ENCODE assay signal across 7 mouse cellular contexts in genomic region chr13:102865971-102866724, GRCm38 (mm10).
DNase-seq lines count a peak whose midpoint lies in the region; ATAC-seq lines count a peak whose summit lies in the region.

No protein-coding gene starts in this region.

- 56% methylated on average over 11 of the region's 11 CpGs for WGBS in midbrain, embryonic 13.5 days
- 58% methylated on average over 11 of the region's 11 CpGs for WGBS in midbrain, embryonic 11.5 days
- WGBS in forebrain, embryonic 13.5 days = 25% methylated on average over 11 of the region's 11 CpGs
- WGBS in liver, embryonic 13.5 days (ENCODE audit: insufficient replicate concordance) = 38% methylated on average over 11 of the region's 11 CpGs

- no peak overlapping the region for H3K4me2 ChIP-seq in midbrain, embryonic 13.5 days (replicated peaks)
- no peak overlapping the region for H3K4me2 ChIP-seq in midbrain, embryonic 11.5 days
- H3K4me2 ChIP-seq in forebrain, embryonic 13.5 days = peak overlapping the region; percentile 16; the same call in 1 of the 2 replicates
- no peak overlapping the region for H3K4me2 ChIP-seq in liver, embryonic 13.5 days

- H3K4me3 ChIP-seq in midbrain, embryonic 13.5 days (replicated peaks) = no peak overlapping the region
- H3K4me3 ChIP-seq in midbrain, embryonic 11.5 days (ENCODE audit: low read depth, low read length) = no peak overlapping the region
- H3K4me3 ChIP-seq in forebrain, embryonic 13.5 days = no peak overlapping the region
- H3K4me3 ChIP-seq in liver, embryonic 13.5 days (replicated peaks) = no peak overlapping the region

- intact Hi-C loops in heart, postnatal 36 days (cut with DNase I) = no loop called here

- 0 out of 2 replicates have a peak, but pooled peaks have one; percentile 58 for ATAC-seq in midbrain, embryonic 13.5 days
- no peak for ATAC-seq in midbrain, embryonic 11.5 days (ENCODE audit: low FRiP score)
- ATAC-seq in forebrain, embryonic 13.5 days = peak; percentile 90
- ATAC-seq in liver, embryonic 13.5 days (ENCODE audit: low read depth) = 0 out of 2 replicates have a peak, but pooled peaks have one; percentile 26
- no peak for ATAC-seq in CD4-positive, CD25-positive, alpha-beta regulatory T cell, adult 4 months

- no peak for DNase-seq in midbrain, embryonic 11.5 days (ENCODE audit: low spot score, missing footprints)
- peak; percentile 37 to 54 for DNase-seq in heart, postnatal 36 days
- no peak for DNase-seq in liver, embryonic 13.5 days
- DNase-seq in embryo, embryonic 9.5 days (ENCODE audit: extremely low spot score) = no peak

- H3K27me3 ChIP-seq in midbrain, embryonic 13.5 days = no peaks in the 10 kb centered on the region
- no peaks in the 10 kb centered on the region for H3K27me3 ChIP-seq in midbrain, embryonic 11.5 days (ENCODE audit: control insufficient read depth, insufficient read depth, low read length)
- H3K27me3 ChIP-seq in forebrain, embryonic 13.5 days = no peaks in the 10 kb centered on the region
- H3K27me3 ChIP-seq in liver, embryonic 13.5 days = no peaks in the 10 kb centered on the region

- peak overlapping the region; percentile 25; the same call in 1 of the 2 replicates for H3K27ac ChIP-seq in midbrain, embryonic 13.5 days
- no peak overlapping the region for H3K27ac ChIP-seq in midbrain, embryonic 11.5 days (ENCODE audit: low read depth, low read length)
- H3K27ac ChIP-seq in forebrain, embryonic 13.5 days = peak overlapping the region; percentile 27; the same call in 1 of the 2 replicates
- peak overlapping the region; percentile 45 for H3K27ac ChIP-seq in liver, embryonic 13.5 days

- H3K9me3 ChIP-seq in midbrain, embryonic 13.5 days = peaks cover 14% of the 10 kb centered on the region
- peaks cover 8% of the 10 kb centered on the region; the same call in 1 of the 2 replicates for H3K9me3 ChIP-seq in midbrain, embryonic 11.5 days (ENCODE audit: control insufficient read depth, low read length)
- H3K9me3 ChIP-seq in forebrain, embryonic 13.5 days (replicated peaks) = peaks cover 7% of the 10 kb centered on the region
- no peaks in the 10 kb centered on the region for H3K9me3 ChIP-seq in liver, embryonic 13.5 days (replicated peaks)

- H3K4me1 ChIP-seq in midbrain, embryonic 13.5 days (replicated peaks) = no peaks in the 10 kb centered on the region
- no peaks in the 10 kb centered on the region for H3K4me1 ChIP-seq in midbrain, embryonic 11.5 days (ENCODE audit: control insufficient read depth, insufficient read depth, low read length)
- peaks cover 16% of the 10 kb centered on the region for H3K4me1 ChIP-seq in forebrain, embryonic 13.5 days
- H3K4me1 ChIP-seq in liver, embryonic 13.5 days (replicated peaks) = peaks cover 28% of the 10 kb centered on the region

- 0 out of 2 replicates have a peak, but pooled peaks cover 8% of the 10 kb centered on the region for H3K36me3 ChIP-seq in midbrain, embryonic 13.5 days
- H3K36me3 ChIP-seq in midbrain, embryonic 11.5 days (ENCODE audit: control insufficient read depth, insufficient read depth, low read length) = no peaks in the 10 kb centered on the region
- H3K36me3 ChIP-seq in forebrain, embryonic 13.5 days (ENCODE audit: poor library complexity, severe bottlenecking) = peaks cover 5% of the 10 kb centered on the region; the same call in 1 of the 2 replicates
- H3K36me3 ChIP-seq in liver, embryonic 13.5 days = no peaks in the 10 kb centered on the region

- H3K9ac ChIP-seq in midbrain, embryonic 13.5 days (replicated peaks) = no peak overlapping the region
- no peak overlapping the region for H3K9ac ChIP-seq in midbrain, embryonic 11.5 days (ENCODE audit: low read length)
- H3K9ac ChIP-seq in forebrain, embryonic 13.5 days = no peak overlapping the region
- H3K9ac ChIP-seq in liver, embryonic 13.5 days = no peak overlapping the region

Comparison
In these comparisons a context has a peak if more than half of its experiments do, and no peak if none do; other contexts are left out.
1. ATAC-seq: peak in midbrain, embryonic 13.5 days (single experiment), forebrain, embryonic 13.5 days (single experiment) and liver, embryonic 13.5 days (single experiment); none in midbrain, embryonic 11.5 days (single experiment) and CD4-positive, CD25-positive, alpha-beta regulatory T cell, adult 4 months (single experiment).
2. DNase-seq: peak in heart, postnatal 36 days (2 of 2); none in midbrain, embryonic 11.5 days (single experiment), liver, embryonic 13.5 days (single experiment) and embryo, embryonic 9.5 days (single experiment).